Mouse (Mus musculus) heart, postnatal 14 days (tissue): Measurements from ENCODE around the gene Orai2. TPM values are rescaled to one million over a fixed set of nuclear protein-coding genes. Genes with fewer than 3 reads are reported as not detected.
"Not testable (repeated sequence)": the region's sequence is repeated elsewhere in the genome, so short reads cannot be mapped to it uniquely, and the experiment has no call there.

ENCODE experiments used
- DNase-seq, 2 experiments: peaks; one replicate each; pipeline ENCODE4 v3.0.0; 2021 to 2022
- intact Hi-C: fragments of 180-260 bp; cut with DNase I; formaldehyde crosslinking; loops from one replicate; pipeline ENCODE4 v1.15.1; 2025
- long read RNA-seq, 2 experiments: library from polyadenylated mRNA; stranded (forward); transcript quantifications; one replicate each; pipeline ENCODE4 v2.0.0; 2021
- total RNA-seq, 2 experiments: library from RNA; stranded (reverse); gene quantifications; 2 replicates each; pipeline ENCODE4 v1.2.3; 2021

The Orai2 gene
- 1 to 10 TPM; 2.3 to 3.4 TPM for total RNA-seq
- long read RNA-seq, experiment 1, partial matches to known transcripts = 0 of 3 reads
- long read RNA-seq, experiment 1, other reads (novel, unspliced or antisense) = 0 of 3 reads
- long read RNA-seq, experiment 2 = 0 reads

DNA sequence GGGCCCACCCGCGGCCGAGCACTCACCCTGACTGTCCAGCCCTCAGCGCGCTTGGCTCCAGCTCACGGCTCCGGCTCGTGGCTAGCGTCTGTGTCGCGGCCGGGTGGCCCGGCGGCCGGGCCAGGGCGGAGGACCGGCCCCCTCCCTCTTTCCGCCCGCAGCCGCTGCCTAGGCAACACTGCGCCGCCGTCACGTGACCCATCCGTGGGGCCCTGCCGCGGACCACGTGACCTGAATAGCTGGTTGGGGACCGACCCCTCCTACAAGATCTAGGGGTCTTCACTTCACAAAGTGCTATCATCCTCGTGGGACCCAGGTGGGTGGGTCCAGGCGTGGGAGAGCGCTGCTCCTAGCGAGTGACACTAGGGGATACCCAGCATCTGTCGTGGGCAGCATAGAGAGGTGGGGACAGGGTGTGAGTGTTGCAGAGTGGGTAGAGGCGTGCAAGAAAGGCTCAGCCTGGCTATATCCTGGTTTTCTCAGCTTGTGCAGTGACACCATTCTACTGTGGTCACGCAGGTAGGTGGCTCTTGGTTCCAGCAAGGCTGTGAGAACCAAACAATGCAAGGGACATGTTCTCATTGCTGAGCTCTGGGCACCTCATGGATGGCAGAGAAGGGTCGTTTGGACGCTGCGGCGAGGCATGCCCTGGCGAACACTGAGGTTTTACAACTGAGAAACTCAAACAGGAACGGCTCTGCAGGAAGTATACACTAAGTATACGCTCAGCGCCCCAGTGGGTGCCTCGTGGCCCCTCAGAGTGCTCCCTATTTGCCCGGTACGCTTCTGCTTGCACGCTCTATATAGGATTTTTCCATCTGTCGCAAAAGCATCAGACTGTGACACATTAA lies at the start of gene Orai2:
TSS of gene Orai2 (minus strand) at position 202 of the 851 bp plus-strand sequence.
- intact Hi-C loops = no loop called here
- peak; percentile 80 to 83 for DNase-seq

- intact Hi-C loops = no loop called here
- no peak for DNase-seq
These were observed 48.1 kb upstream of the Orai2 start for GRCm38 (mm10) chr5:136218585-136218984.

GRCm38 (mm10) chr5:136217932-136218381 lies 47.4 kb upstream of the Orai2 start:
- DNase-seq = no peak
- intact Hi-C loops = no loop called here

- no peak for DNase-seq
- intact Hi-C loops = no loop called here
These were observed 46.6 kb upstream of the Orai2 start for GRCm38 (mm10) chr5:136217004-136217665.

DNA sequence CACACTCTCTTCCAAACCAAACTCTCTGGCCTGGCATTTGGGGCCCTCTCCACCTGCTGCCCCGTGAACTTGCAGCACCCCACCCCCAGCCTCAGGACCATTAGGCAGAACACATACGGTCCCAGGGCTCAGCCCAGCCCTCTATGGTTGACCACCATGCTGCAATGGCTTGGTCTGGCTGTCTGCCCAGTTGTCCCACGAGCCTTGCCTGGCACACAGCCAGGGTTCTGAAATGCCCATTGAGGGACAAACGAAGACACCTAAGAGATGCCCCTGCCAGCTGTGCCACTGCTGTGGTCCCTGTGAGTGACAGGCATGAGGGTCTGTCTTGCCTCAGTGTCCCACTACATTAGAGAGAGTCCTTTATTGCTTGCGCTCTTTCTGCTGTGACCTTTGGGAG lies 45.4 kb upstream of the Orai2 start:
- DNase-seq = no peak
- intact Hi-C loops = no loop called here

GRCm38 (mm10) chr5:136215211-136215610 lies 44.7 kb upstream of the Orai2 start:
- intact Hi-C loops = no loop called here
- no peak for DNase-seq

GRCm38 (mm10) chr5:136213716-136214115 lies 43.2 kb upstream of the Orai2 start:
- no peak for DNase-seq
- intact Hi-C loops = no loop called here

DNA sequence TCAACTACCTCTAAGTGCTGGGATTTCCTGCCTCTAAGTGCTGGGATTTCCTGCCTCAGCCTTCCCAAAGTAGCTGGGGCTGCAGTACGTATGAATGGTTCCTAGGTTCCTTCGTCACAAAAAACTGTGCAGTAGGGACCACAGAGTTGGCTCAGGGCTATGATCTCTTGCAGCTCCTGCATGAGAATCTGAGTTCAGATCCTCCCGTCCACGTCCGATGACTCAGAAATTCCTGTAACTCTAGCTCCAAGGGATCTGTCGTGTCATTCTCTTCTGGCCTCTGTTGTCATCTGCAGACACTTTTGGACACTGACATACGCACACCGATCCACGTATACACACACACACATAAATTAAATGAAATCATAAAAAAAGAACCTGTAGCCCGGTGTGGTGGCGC lies 42.2 kb upstream of the Orai2 start:
- intact Hi-C loops = no loop called here
- no peak for DNase-seq

GRCm38 (mm10) chr5:136211341-136212102 lies 41.0 kb upstream of the Orai2 start:
- intact Hi-C loops, DNase-seq: not testable (repeated sequence)

DNA sequence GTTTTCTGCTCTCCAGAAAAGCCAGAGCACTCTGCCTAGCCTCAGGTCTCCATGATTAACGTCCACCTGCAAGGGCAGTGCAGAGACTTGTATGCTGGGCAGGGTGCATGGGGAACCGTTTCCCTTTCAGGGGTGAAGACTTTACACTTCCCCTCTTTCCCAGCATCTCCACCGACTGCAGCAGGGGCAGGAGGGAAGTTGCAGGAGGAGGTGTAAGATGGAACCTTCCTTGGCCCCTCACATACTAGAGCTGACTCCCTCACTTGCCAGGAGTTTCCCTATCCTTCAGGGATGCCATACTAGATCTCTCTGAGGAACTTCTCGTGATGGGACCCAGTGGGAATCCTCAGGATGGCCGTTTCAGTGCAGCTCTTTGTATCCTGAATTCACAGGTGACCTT lies 40.0 kb upstream of the Orai2 start:
- no peak for DNase-seq
- intact Hi-C loops = no loop called here

GRCm38 (mm10) chr5:136201832-136202231 lies 31.3 kb upstream of the Orai2 start:
- peak; percentile 67 to 83 for DNase-seq
- intact Hi-C loops = loop anchor here (1.0 to 5.0 kb wide), 4 partner anchors 51 to 555 kb away; no protein-coding TSS in a partner anchor

GRCm38 (mm10) chr5:136199526-136199925 lies 29.0 kb upstream of the Orai2 start:
- no peak for DNase-seq
- intact Hi-C loops = no loop called here

- intact Hi-C loops = no loop called here
- DNase-seq = peak; percentile 94 to 96
These were observed 28.2 kb upstream of the Orai2 start, which contains the start of gene Prkrip1 for GRCm38 (mm10) chr5:136198474-136199391. Prkrip1 (minus strand) TSS chr5:136198963.

DNA sequence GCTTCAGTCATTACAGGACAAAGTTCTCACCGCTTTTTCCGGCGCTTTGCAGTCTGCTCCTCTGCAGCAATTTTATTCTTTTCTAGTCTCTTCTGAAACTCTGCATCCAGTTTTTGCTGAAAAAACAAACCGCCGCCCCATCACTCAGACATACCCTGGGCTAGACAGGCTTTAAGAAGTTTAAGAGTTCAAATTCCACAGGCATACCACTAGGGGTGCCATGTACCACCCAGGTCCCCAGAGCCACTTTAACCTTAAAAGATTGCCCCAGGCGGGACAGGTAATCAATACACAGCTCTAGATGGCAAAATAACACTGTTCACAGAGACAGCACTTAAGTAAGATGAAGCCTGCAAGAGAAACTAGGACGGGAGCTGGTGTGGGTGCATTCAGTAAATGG lies 21.4 kb upstream of the Orai2 start:
- intact Hi-C loops = no loop called here
- DNase-seq = no peak

GRCm38 (mm10) chr5:136186723-136187122 lies 16.2 kb upstream of the Orai2 start:
- intact Hi-C loops = loop anchor here (2.0 kb wide), 2 partner anchors 50 to 84 kb away; partner anchors contain the start of genes Alkbh4 and Lrwd1
- DNase-seq = peak; percentile 65 to 67

GRCm38 (mm10) chr5:136183766-136184165 lies 13.3 kb upstream of the Orai2 start:
- no peak for DNase-seq
- intact Hi-C loops = no loop called here

DNA sequence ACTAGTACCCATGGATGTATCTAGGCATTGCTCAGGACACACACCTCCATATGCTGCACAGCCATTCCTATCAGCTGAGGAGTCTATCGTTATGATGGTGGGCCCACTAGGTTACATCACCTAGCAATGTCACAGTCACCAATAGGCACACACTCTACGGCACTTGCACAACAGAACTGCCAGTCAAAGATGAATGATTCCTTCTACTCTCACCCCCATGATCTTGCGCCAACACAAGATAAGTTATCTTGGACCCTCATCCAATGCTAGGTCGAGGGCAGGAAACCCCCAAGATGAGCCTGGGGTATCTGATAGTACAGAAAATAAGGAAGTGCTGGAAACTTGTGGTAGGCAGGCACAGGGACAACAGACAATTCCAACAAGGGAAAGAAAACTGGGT lies 12.3 kb upstream of the Orai2 start:
- no peak for DNase-seq
- intact Hi-C loops = no loop called here

DNA sequence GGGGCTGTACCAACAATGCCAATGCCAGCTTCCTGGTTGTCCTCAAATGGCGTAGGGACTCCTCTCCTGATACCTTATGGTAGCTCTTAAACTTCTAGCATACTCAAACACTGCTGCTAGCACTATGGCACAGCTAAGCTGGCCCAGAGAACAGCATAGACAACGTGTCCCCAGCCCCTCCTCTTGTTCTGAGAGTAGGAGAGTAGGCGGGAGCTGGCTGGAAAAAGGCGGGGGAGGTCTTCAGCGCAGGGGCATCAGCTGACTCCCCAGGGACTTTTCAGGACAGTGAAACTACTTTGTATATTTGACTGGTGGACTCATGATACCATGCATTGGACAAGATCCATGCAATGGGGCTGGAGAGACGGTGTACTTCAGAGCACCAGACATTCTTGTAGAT lies 11.5 kb upstream of the Orai2 start:
- no peak for DNase-seq
- intact Hi-C loops = no loop called here

DNA sequence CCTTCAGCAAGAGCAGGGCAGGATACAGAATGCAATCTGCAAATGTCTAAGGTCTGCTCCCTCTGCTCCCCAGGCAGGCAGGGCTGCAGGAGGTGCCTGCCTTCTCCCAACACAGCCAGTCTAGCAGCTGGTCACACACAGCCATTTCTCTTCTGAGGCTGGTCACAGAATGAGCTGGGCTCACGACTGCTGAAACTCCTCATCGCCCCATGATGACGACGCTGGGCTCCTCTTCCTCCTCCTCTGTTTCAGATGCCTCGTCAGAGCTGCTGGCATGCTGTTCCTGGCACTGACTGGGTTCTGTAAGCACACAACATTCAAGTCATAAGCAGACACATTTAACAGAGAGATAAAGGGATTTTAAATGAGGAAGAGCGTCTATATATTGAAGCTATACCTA lies 10.7 kb upstream of the Orai2 start:
- no peak for DNase-seq
- intact Hi-C loops = no loop called here

DNA sequence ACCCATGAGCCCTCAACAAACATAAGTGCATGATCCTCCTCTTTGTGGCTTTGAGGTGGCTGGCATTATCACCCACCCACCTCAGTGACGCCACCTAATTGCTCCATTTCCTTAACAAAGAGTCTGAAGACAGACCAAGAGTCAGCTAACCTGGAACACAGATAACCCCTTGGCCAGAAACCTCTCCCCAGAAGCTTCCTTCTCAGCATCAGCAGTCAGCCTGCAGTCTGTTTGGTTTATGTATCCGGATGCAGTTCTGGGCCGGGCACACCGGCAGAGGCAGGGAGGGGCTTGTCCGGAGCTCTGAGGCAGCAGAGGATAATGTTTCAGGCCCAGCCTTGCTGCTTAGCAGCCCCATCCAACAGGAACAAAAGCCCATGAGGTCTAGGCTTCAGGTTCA lies 9.1 kb upstream of the Orai2 start:
- DNase-seq = no peak
- intact Hi-C loops = no loop called here
